Mouse (Mus musculus): ENCODE measurements at regions not wholly inside any gene's neighbourhood (a gene's known extent, or its start where the extent isn't known, plus 50 kb on each side); places are given as distances from the start of the nearest gene placed in this dataset.

DNA sequence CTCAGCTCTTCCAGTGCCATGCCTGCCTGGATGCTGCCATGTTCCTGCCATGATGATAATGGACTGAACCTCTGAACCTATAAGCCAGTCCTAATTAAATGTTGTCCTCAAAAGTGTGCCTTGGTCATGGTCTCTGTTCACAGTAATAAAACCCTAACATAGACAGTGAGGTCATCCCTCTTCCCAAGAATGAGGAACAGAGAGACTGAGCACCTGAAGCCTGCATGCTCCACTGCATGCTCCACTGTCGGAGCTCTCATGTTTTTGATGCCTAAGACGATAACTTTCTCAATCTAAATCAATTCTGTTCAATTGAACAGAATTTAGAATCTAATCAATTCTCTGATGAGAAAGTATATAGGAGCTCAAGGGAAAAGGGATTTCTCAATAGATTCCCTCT lies 71.1 kb upstream of the Cxcr4 start:
- no peak for TF ChIP-seq CTCF (IDR thresholded peaks at IDR 0.05; ENCODE audit: low read depth)
- TF ChIP-seq EP300 (IDR thresholded peaks at IDR 0.05; ENCODE audit: low read depth), result no peak
